14 mouse cellular contexts compared by ENCODE assay signal in the genomic region with DNA sequence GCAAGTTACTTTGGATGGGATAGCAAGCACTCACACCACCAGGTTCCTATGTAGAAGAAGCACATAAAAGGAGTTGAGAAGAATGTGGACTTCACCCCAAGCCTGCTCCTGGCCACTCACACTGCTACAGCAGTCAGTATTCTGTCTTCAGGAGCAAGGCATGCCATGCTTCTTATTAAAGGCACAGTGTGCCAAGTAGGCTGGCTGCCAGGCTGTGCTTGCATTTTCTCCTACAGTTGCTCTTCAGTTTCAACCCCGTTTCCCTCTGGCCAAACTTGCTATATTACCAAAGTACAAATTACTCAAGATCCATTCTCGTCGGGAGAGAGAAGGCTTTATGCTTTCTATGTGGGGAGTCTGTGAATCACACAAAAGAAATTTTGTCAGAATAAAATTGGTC.
DNase-seq lines count a peak whose midpoint lies in the region; ATAC-seq and TF ChIP-seq lines count a peak whose summit lies in the region.
"Had no signal": no experiment of that assay in that cellular context is flagged by ENCODE, and none has a peak within 500 bp of the region (broad histone marks: within the 10 kb centered on the region; RNA-seq: fewer than 3 reads in every experiment).

No protein-coding gene starts in this region.

- 64% methylated on average over 3 of the region's 3 CpGs for WGBS in limb, embryonic 14.5 days
- 81% methylated on average over 3 of the region's 3 CpGs for WGBS in limb, embryonic 10.5 days

- H3K36me3 ChIP-seq in limb, embryonic 14.5 days (ENCODE audit: control insufficient read depth, insufficient read depth, low read length): no peaks in the 10 kb centered on the region
- H3K36me3 ChIP-seq in limb, embryonic 10.5 days: no peaks in the 10 kb centered on the region
- H3K36me3 ChIP-seq: limb, embryonic 15.5 days had no signal

- H3K27ac ChIP-seq in limb, embryonic 14.5 days (replicated peaks; ENCODE audit: low read depth, low read length): no peak overlapping the region
- no peak overlapping the region for H3K27ac ChIP-seq in limb, embryonic 10.5 days
- H3K27ac ChIP-seq: hindbrain, embryonic 14.5 days; limb, embryonic 15.5 days; stomach, postnatal 0 days had no signal

- ATAC-seq in limb, embryonic 14.5 days (ENCODE audit: low FRiP score, low read depth): no peak

- intact Hi-C loops in gastrocnemius, postnatal 14 days (cut with DNase I; ENCODE audit: low total_unique reads): no loop called here

- H3K9me3 ChIP-seq in limb, embryonic 14.5 days (ENCODE audit: control insufficient read depth, low read length): no peaks in the 10 kb centered on the region
- no peaks in the 10 kb centered on the region for H3K9me3 ChIP-seq in limb, embryonic 10.5 days (replicated peaks)
- H3K9me3 ChIP-seq: limb, embryonic 15.5 days had no signal

- TF ChIP-seq POLR2A in limb, embryonic 14.5 days (IDR thresholded peaks at IDR 0.05; ENCODE audit: borderline replicate concordance, extremely low read depth, insufficient read depth, insufficient read length): no peak

- no peaks in the 10 kb centered on the region for H3K27me3 ChIP-seq in limb, embryonic 14.5 days (ENCODE audit: control insufficient read depth, insufficient read depth, low read length)
- no peaks in the 10 kb centered on the region for H3K27me3 ChIP-seq in limb, embryonic 10.5 days (ENCODE audit: low read depth, poor library complexity, severe bottlenecking)
- H3K27me3 ChIP-seq: limb, embryonic 15.5 days had no signal

- DNase-seq in cerebellum, postnatal 10 days: peak; percentile 69 to 81
- no peak for DNase-seq in cerebellum, adult 11-12 months
- peak; percentile 10 for DNase-seq in gastrocnemius, postnatal 14 days
- DNase-seq in gastrocnemius, postnatal 25 days: no peak
- DNase-seq in limb, embryonic 14.5 days (ENCODE audit: low spot score): peak; percentile 30
- DNase-seq in limb, embryonic 10.5 days (ENCODE audit: low spot score): no peak
- DNase-seq in kidney, postnatal 36 days: peak; percentile 61 to 71
- DNase-seq in thymus, postnatal 36 days: no peak
- DNase-seq: adrenal gland, adult 8-10 months; embryo, embryonic 11 days; lung, embryonic 14.5 days had no signal

- H3K9ac ChIP-seq in limb, embryonic 14.5 days (ENCODE audit: low read depth, low read length, severe bottlenecking): no peak overlapping the region
- H3K9ac ChIP-seq: hindbrain, embryonic 14.5 days; limb, embryonic 15.5 days; lung, embryonic 14.5 days had no signal

- H3K4me2 ChIP-seq in limb, embryonic 14.5 days (replicated peaks; ENCODE audit: low read depth, low read length, severe bottlenecking): no peak overlapping the region
- H3K4me2 ChIP-seq: hindbrain, embryonic 14.5 days; limb, embryonic 15.5 days; lung, embryonic 14.5 days had no signal

- no peak overlapping the region for H3K4me3 ChIP-seq in limb, embryonic 14.5 days (replicated peaks; ENCODE audit: low read length)
- no peak overlapping the region for H3K4me3 ChIP-seq in limb, embryonic 10.5 days
- H3K4me3 ChIP-seq: limb, embryonic 15.5 days had no signal

- H3K4me1 ChIP-seq in limb, embryonic 14.5 days (ENCODE audit: control insufficient read depth, insufficient read depth, low read length): peaks cover 6% of the 10 kb centered on the region; the same call in 1 of the 2 replicates
- peaks cover 16% of the 10 kb centered on the region for H3K4me1 ChIP-seq in limb, embryonic 10.5 days
- H3K4me1 ChIP-seq: limb, embryonic 15.5 days had no signal

Comparison
In these comparisons a context has a peak if more than half of its experiments do, and no peak if none do; other contexts are left out.
1. DNase-seq: peak in cerebellum, postnatal 10 days (2 of 2), gastrocnemius, postnatal 14 days (single experiment), limb, embryonic 14.5 days (single experiment) and kidney, postnatal 36 days (2 of 2); none in cerebellum, adult 11-12 months (single experiment), gastrocnemius, postnatal 25 days (single experiment), limb, embryonic 10.5 days (single experiment) and thymus, postnatal 36 days (0 of 2).